In the genomic region with DNA sequence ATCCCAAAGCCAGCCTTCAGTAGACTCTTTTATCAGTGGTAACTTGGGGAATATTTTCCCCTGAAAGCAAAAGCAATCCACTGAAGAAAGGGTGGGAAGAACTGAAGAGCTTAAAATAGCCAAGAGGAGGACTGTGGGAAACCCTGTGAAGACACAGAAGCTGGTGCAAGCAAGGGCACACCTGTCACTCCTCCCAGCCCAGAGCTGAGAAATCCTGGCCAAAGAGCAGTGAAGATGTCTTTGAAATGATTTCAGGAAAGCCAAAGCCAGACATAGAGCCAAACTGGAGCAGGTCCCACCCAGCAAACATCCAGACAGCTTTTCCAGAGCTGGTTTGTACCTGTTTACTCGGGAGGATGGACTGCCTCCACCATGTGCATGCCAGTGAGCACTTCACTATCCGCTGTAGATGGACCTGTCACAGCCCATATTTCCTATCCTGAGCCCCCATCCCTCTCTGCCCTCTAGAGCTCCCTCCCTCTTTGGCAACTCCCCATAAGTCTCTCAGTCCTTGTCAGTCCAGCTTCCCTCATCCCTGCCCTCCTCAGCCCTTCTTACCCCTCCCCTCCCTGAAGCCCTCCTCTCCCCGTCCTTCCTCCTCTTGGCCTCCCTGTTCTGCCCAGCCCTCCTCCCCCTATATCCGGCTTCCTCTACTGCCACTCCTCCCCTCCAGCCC, we compare ENCODE assay signal across 14 mouse cellular contexts.
DNase-seq lines count a peak whose midpoint lies in the region; ATAC-seq and TF ChIP-seq lines count a peak whose summit lies in the region.
"Had no signal": no experiment of that assay in that cellular context is flagged by ENCODE, and none has a peak within 500 bp of the region (broad histone marks: within the 10 kb centered on the region; RNA-seq: fewer than 3 reads in every experiment).

No protein-coding gene starts in this region.

- H3K9me3 ChIP-seq in kidney, postnatal 0 days (replicated peaks; ENCODE audit: low read length) = no peaks in the 10 kb centered on the region
- no peaks in the 10 kb centered on the region for H3K9me3 ChIP-seq in embryonic facial prominence, embryonic 10.5 days

- 0 out of 2 replicates have a peak, but pooled peaks have one; percentile 17 for ATAC-seq in kidney, postnatal 0 days (replicated peaks; ENCODE audit: low FRiP score, low read depth)
- ATAC-seq: forebrain, embryonic 16.5 days had no signal

- DNase-seq in cerebellum, adult 11-12 months = peak; percentile 10
- DNase-seq in cerebellum, postnatal 36 days = no peak
- no peak for DNase-seq in kidney, postnatal 0 days (ENCODE audit: low spot score)
- no peak for DNase-seq in kidney, postnatal 4 days
- DNase-seq in cerebellum, adult 9-11 months = peak; percentile 15
- no peak for DNase-seq in embryonic facial prominence, embryonic 10.5 days (ENCODE audit: low spot score)
- no peak for DNase-seq in ovary, adult 18-20 months (ENCODE audit: low spot score)
- DNase-seq: heart, adult 18-20 months; kidney, postnatal 25 days; lung, embryonic 14.5 days; right cerebral cortex, postnatal 4 days; thymus, postnatal 36 days had no signal

- TF ChIP-seq POLR2A in myocyte (IDR thresholded peaks at IDR 0.05; ENCODE audit: insufficient read length, low read depth) = no peak

- no peaks in the 10 kb centered on the region for H3K36me3 ChIP-seq in kidney, postnatal 0 days (ENCODE audit: insufficient read depth, low read length)
- no peaks in the 10 kb centered on the region for H3K36me3 ChIP-seq in myocyte (ENCODE audit: control insufficient read depth, insufficient read depth)
- no peaks in the 10 kb centered on the region for H3K36me3 ChIP-seq in embryonic facial prominence, embryonic 10.5 days (replicated peaks)

- TF ChIP-seq CTCF in kidney, postnatal 0 days (IDR thresholded peaks at IDR 0.05; ENCODE audit: low read depth) = no peak

- no peak overlapping the region for H3K27ac ChIP-seq in kidney, postnatal 0 days
- no peak overlapping the region for H3K27ac ChIP-seq in embryonic facial prominence, embryonic 10.5 days (replicated peaks)

- no peak overlapping the region for H3K4me2 ChIP-seq in kidney, postnatal 0 days (ENCODE audit: low read length)
- H3K4me2 ChIP-seq in myocyte (ENCODE audit: low read depth) = no peak overlapping the region
- H3K4me2 ChIP-seq: lung, embryonic 14.5 days had no signal

- H3ac ChIP-seq in myocyte (ENCODE audit: control insufficient read depth, insufficient read length) = no peak overlapping the region

- 50% methylated on average over 4 of the region's 4 CpGs for WGBS in kidney, postnatal 0 days
- 61% methylated on average over 4 of the region's 4 CpGs for WGBS in embryonic facial prominence, embryonic 10.5 days

- H3K27me3 ChIP-seq in kidney, postnatal 0 days (ENCODE audit: insufficient read depth, low read length) = no peaks in the 10 kb centered on the region
- no peaks in the 10 kb centered on the region for H3K27me3 ChIP-seq in myocyte (ENCODE audit: control insufficient read depth, insufficient read depth, insufficient read length)
- H3K27me3 ChIP-seq in embryonic facial prominence, embryonic 10.5 days (replicated peaks; ENCODE audit: low read depth, poor library complexity, severe bottlenecking) = peaks cover 7% of the 10 kb centered on the region; the same call in 1 of the 2 replicates

- no peaks in the 10 kb centered on the region for H3K79me2 ChIP-seq in myocyte (ENCODE audit: control insufficient read depth, insufficient read depth)

- H3K4me3 ChIP-seq in kidney, postnatal 0 days (replicated peaks; ENCODE audit: low read depth, low read length) = no peak overlapping the region
- H3K4me3 ChIP-seq in myocyte = no peak overlapping the region
- H3K4me3 ChIP-seq in embryonic facial prominence, embryonic 10.5 days = no peak overlapping the region

- H3K9ac ChIP-seq in kidney, postnatal 0 days (ENCODE audit: low read depth, low read length) = no peak overlapping the region
- H3K9ac ChIP-seq: lung, embryonic 14.5 days had no signal

- no peaks in the 10 kb centered on the region for H3K4me1 ChIP-seq in kidney, postnatal 0 days (replicated peaks; ENCODE audit: insufficient read depth, low read length)
- no peaks in the 10 kb centered on the region for H3K4me1 ChIP-seq in embryonic facial prominence, embryonic 10.5 days

TF ChIP-seq in myocyte, 11 proteins besides CTCF, POLR2A, EP300 and RAD21:
- TF ChIP-seq POLR2AphosphoS2 (IDR thresholded peaks at IDR 0.05; ENCODE audit: insufficient read length, low read depth) (no peak), MYOG (IDR thresholded peaks at IDR 0.05; ENCODE audit: control insufficient read depth in 1 of 3, insufficient read depth in 1 of 3, insufficient read length in 2 of 3, low read depth in 2 of 3) (peak in 1 of 3 experiments; percentile 59), REST (IDR thresholded peaks at IDR 0.05; ENCODE audit: insufficient read depth, insufficient read length) (no peak), USF1 (IDR thresholded peaks at IDR 0.05; ENCODE audit: low read depth) (no peak), CEBPB (IDR thresholded peaks at IDR 0.05; ENCODE audit: insufficient read depth, poor library complexity, severe bottlenecking) (no peak), TCF3 (IDR thresholded peaks at IDR 0.05; ENCODE audit: insufficient read length, low read depth) (no peak), MYOD1 (IDR thresholded peaks at IDR 0.05; ENCODE audit: control insufficient read depth in 1 of 3, insufficient read length in 2 of 3, low read depth in 2 of 3) (peak in 2 of 3 experiments; percentile 31 to 56)

Comparison
In these comparisons a context has a peak if more than half of its experiments do, and no peak if none do; other contexts are left out.
1. DNase-seq: peak in cerebellum, adult 11-12 months (single experiment) and cerebellum, adult 9-11 months (single experiment); none in cerebellum, postnatal 36 days (0 of 2), kidney, postnatal 0 days (single experiment), kidney, postnatal 4 days (0 of 2), embryonic facial prominence, embryonic 10.5 days (single experiment) and ovary, adult 18-20 months (single experiment).